Mouse (Mus musculus): ENCODE measurements around the gene Gm9745. TPM values are rescaled to one million over a fixed set of nuclear protein-coding genes. Genes with fewer than 3 reads are reported as not detected.
"Not testable (repeated sequence)": the region's sequence is repeated elsewhere in the genome, so short reads cannot be mapped to it uniquely, and the experiment has no call there.

Gene Gm9745
- total and polyA plus RNA-seq, 2 experiments from 2014 or later = not detected

- Histone ChIP-seq H3K4me3 (ENCODE audit: low read length) (no peak overlapping the region), H3K4me1 (ENCODE audit: insufficient read depth, low read length) (no peaks in the 10 kb centered on the region), H3K27me3 (ENCODE audit: insufficient read depth, low read length) (no peaks in the 10 kb centered on the region), H3K4me2 (ENCODE audit: low read depth, low read length) (no peak overlapping the region), H3K9me3 (ENCODE audit: low read length) (no peaks in the 10 kb centered on the region), H3K36me3 (ENCODE audit: insufficient read depth, low read length) (peaks cover 61% of the 10 kb centered on the region), H3K27ac (no peak overlapping the region), H3K9ac (replicated peaks; ENCODE audit: low read length) (no peak overlapping the region)
- no peak for DNase-seq (ENCODE audit: low spot score)
- peak; percentile 40 for TF ChIP-seq CTCF (IDR thresholded peaks at IDR 0.05; ENCODE audit: low read depth)
- no peak for ATAC-seq
Observed at GRCm38 (mm10) chr13:8972369-8972768, 24.3 kb upstream of the Gm9745 start.

GRCm38 (mm10) chr13:8967742-8968141, 19.7 kb upstream of the Gm9745 start:
- WGBS = 94% methylated on average over 8 of the region's 8 CpGs
- no peak overlapping the region for H3K4me3 ChIP-seq (ENCODE audit: low read length)
- H3K9ac ChIP-seq (replicated peaks; ENCODE audit: low read length) = no peak overlapping the region
- no peaks in the 10 kb centered on the region for H3K27me3 ChIP-seq (ENCODE audit: insufficient read depth, low read length)
- no peaks in the 10 kb centered on the region for H3K4me1 ChIP-seq (ENCODE audit: insufficient read depth, low read length)
- H3K4me2 ChIP-seq (ENCODE audit: low read depth, low read length) = no peak overlapping the region
- no peaks in the 10 kb centered on the region for H3K9me3 ChIP-seq (ENCODE audit: low read length)
- no peak for DNase-seq (ENCODE audit: low spot score)
- TF ChIP-seq CTCF (IDR thresholded peaks at IDR 0.05; ENCODE audit: low read depth) = no peak
- peaks cover 17% of the 10 kb centered on the region for H3K36me3 ChIP-seq (ENCODE audit: insufficient read depth, low read length)
- no peak overlapping the region for H3K27ac ChIP-seq
- ATAC-seq = no peak

- TF ChIP-seq CTCF (IDR thresholded peaks at IDR 0.05; ENCODE audit: low read depth) = no peak
- 98% methylated on average over 5 of the region's 5 CpGs for WGBS
- Histone ChIP-seq H3K36me3 (ENCODE audit: insufficient read depth, low read length) (peaks cover 15% of the 10 kb centered on the region), H3K9ac (replicated peaks; ENCODE audit: low read length) (no peak overlapping the region), H3K4me1 (ENCODE audit: insufficient read depth, low read length) (no peaks in the 10 kb centered on the region), H3K4me2 (ENCODE audit: low read depth, low read length) (no peak overlapping the region), H3K4me3 (ENCODE audit: low read length) (no peak overlapping the region), H3K27me3 (ENCODE audit: insufficient read depth, low read length) (no peaks in the 10 kb centered on the region), H3K9me3 (ENCODE audit: low read length) (no peaks in the 10 kb centered on the region), H3K27ac (no peak overlapping the region)
- DNase-seq (ENCODE audit: low spot score) (no peak), ATAC-seq (no peak)
Observed at GRCm38 (mm10) chr13:8965224-8965623, 17.2 kb upstream of the Gm9745 start.

GRCm38 (mm10) chr13:8962266-8962665, 14.2 kb upstream of the Gm9745 start:
- H3K4me1 ChIP-seq (ENCODE audit: insufficient read depth, low read length); H3K27ac ChIP-seq; H3K9me3 ChIP-seq (ENCODE audit: low read length); H3K9ac ChIP-seq (replicated peaks; ENCODE audit: low read length); H3K36me3 ChIP-seq (ENCODE audit: insufficient read depth, low read length); DNase-seq (ENCODE audit: low spot score); H3K27me3 ChIP-seq (ENCODE audit: insufficient read depth, low read length); H3K4me2 ChIP-seq (ENCODE audit: low read depth, low read length); H3K4me3 ChIP-seq (ENCODE audit: low read length); ATAC-seq: not testable (repeated sequence)
- WGBS = 44% methylated on average over 5 of the region's 5 CpGs

GRCm38 (mm10) chr13:8961128-8961888, 13.3 kb upstream of the Gm9745 start:
- H3K27me3 ChIP-seq (ENCODE audit: insufficient read depth, low read length); H3K36me3 ChIP-seq (ENCODE audit: insufficient read depth, low read length); H3K9ac ChIP-seq (replicated peaks; ENCODE audit: low read length); H3K27ac ChIP-seq; DNase-seq (ENCODE audit: low spot score); H3K9me3 ChIP-seq (ENCODE audit: low read length); H3K4me1 ChIP-seq (ENCODE audit: insufficient read depth, low read length); ATAC-seq; H3K4me3 ChIP-seq (ENCODE audit: low read length); H3K4me2 ChIP-seq (ENCODE audit: low read depth, low read length): not testable (repeated sequence)
- 65% methylated on average over 3 of the region's 3 CpGs for WGBS

- H3K9me3 ChIP-seq (ENCODE audit: low read length); H3K9ac ChIP-seq (replicated peaks; ENCODE audit: low read length); H3K36me3 ChIP-seq (ENCODE audit: insufficient read depth, low read length); H3K27ac ChIP-seq; ATAC-seq; H3K27me3 ChIP-seq (ENCODE audit: insufficient read depth, low read length); H3K4me3 ChIP-seq (ENCODE audit: low read length); H3K4me2 ChIP-seq (ENCODE audit: low read depth, low read length); H3K4me1 ChIP-seq (ENCODE audit: insufficient read depth, low read length); DNase-seq (ENCODE audit: low spot score): not testable (repeated sequence)
- WGBS = 92% methylated on average over 5 of the region's 6 CpGs
Observed at GRCm38 (mm10) chr13:8959554-8959953, 11.5 kb upstream of the Gm9745 start.

- H3K4me1 ChIP-seq (ENCODE audit: insufficient read depth, low read length); H3K4me3 ChIP-seq (ENCODE audit: low read length); H3K36me3 ChIP-seq (ENCODE audit: insufficient read depth, low read length); H3K27me3 ChIP-seq (ENCODE audit: insufficient read depth, low read length); ATAC-seq; H3K9me3 ChIP-seq (ENCODE audit: low read length); H3K27ac ChIP-seq; DNase-seq (ENCODE audit: low spot score); H3K9ac ChIP-seq (replicated peaks; ENCODE audit: low read length); H3K4me2 ChIP-seq (ENCODE audit: low read depth, low read length): not testable (repeated sequence)
- WGBS = no CpG with 5 or more reads among the region's 5 CpGs
Observed at GRCm38 (mm10) chr13:8959058-8959457, 11.0 kb upstream of the Gm9745 start.

GRCm38 (mm10) chr13:8956873-8957272, 8.8 kb upstream of the Gm9745 start:
- WGBS = no CpG with 5 or more reads among the region's 5 CpGs
- not testable (repeated sequence) for H3K9ac ChIP-seq (replicated peaks; ENCODE audit: low read length); H3K9me3 ChIP-seq (ENCODE audit: low read length); DNase-seq (ENCODE audit: low spot score); H3K27me3 ChIP-seq (ENCODE audit: insufficient read depth, low read length); ATAC-seq; H3K4me3 ChIP-seq (ENCODE audit: low read length); H3K4me1 ChIP-seq (ENCODE audit: insufficient read depth, low read length); H3K36me3 ChIP-seq (ENCODE audit: insufficient read depth, low read length); H3K27ac ChIP-seq; H3K4me2 ChIP-seq (ENCODE audit: low read depth, low read length)

- not testable (repeated sequence) for H3K36me3 ChIP-seq (ENCODE audit: insufficient read depth, low read length); H3K9me3 ChIP-seq (ENCODE audit: low read length); H3K4me3 ChIP-seq (ENCODE audit: low read length); H3K27ac ChIP-seq; H3K4me2 ChIP-seq (ENCODE audit: low read depth, low read length); DNase-seq (ENCODE audit: low spot score); H3K27me3 ChIP-seq (ENCODE audit: insufficient read depth, low read length); ATAC-seq; H3K4me1 ChIP-seq (ENCODE audit: insufficient read depth, low read length); H3K9ac ChIP-seq (replicated peaks; ENCODE audit: low read length)
- WGBS = 68% methylated on average over 2 of the region's 2 CpGs
Observed at GRCm38 (mm10) chr13:8955127-8955526, 7.1 kb upstream of the Gm9745 start.

- not testable (repeated sequence) for DNase-seq (ENCODE audit: low spot score); H3K4me1 ChIP-seq (ENCODE audit: insufficient read depth, low read length); ATAC-seq; H3K9me3 ChIP-seq (ENCODE audit: low read length); H3K36me3 ChIP-seq (ENCODE audit: insufficient read depth, low read length); H3K4me3 ChIP-seq (ENCODE audit: low read length); H3K9ac ChIP-seq (replicated peaks; ENCODE audit: low read length); H3K27me3 ChIP-seq (ENCODE audit: insufficient read depth, low read length); H3K4me2 ChIP-seq (ENCODE audit: low read depth, low read length); H3K27ac ChIP-seq
Observed at GRCm38 (mm10) chr13:8952563-8952962, 4.5 kb upstream of the Gm9745 start, which contains the start of gene Idi2. TSS of gene Idi2 (plus strand) at chr13:8952863.

Data from hindbrain, postnatal 0 days (tissue).